Comparison of ENCODE assay signal across 8 mouse cellular contexts in the genomic region with DNA sequence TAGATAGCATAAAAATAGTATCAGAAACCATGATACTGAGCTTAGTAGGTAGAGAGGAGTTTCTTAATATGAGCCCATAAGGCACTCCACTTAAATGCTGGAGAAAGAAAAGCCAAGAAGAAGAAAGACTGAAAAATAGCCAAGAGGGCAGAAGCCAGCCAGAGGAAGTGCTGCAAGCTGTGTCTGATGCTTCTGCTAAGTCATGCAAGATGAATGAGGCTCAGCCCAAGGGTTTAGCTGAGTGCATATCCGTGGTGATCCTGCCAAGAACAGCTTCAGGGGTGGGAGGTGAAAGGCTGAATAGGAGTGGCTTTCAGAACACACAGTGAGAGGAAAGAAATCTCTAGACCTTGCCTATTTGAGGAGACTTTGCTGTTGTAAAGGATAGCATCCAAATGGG.
A peak's percentile ranks its signal among the peaks of the same experiment; 100 is the strongest.
DNase-seq lines count a peak whose midpoint lies in the region; ATAC-seq lines count a peak whose summit lies in the region.

No protein-coding gene starts in this region.

- intact Hi-C loops in left cerebral cortex, postnatal 14 days (cut with DNase I) = no loop called here

- ATAC-seq in common myeloid progenitor, adult 5-6 weeks (replicated peaks; ENCODE audit: low read depth, poor library complexity, severe bottlenecking) = peak; percentile 93

- DNase-seq in left cerebral cortex, postnatal 14 days (ENCODE audit: low spot score in 2 of 2) = peak; percentile 19 to 31
- no peak for DNase-seq in left cerebral cortex, adult 11 months (ENCODE audit: low spot score)
- DNase-seq in adrenal gland, postnatal 10 days = peak; percentile 46
- DNase-seq in kidney, adult 8-10 months = peak; percentile 42 to 67
- peak; percentile 49 for DNase-seq in retina, embryonic 14.5 days (ENCODE audit: low spot score)
- no peak for DNase-seq in layer of hippocampus, postnatal 10 days (ENCODE audit: low spot score in 2 of 2)
- DNase-seq in spleen, adult 18-20 months = no peak

Comparison
In these comparisons a context has a peak if more than half of its experiments do, and no peak if none do; other contexts are left out.
1. DNase-seq: peak in left cerebral cortex, postnatal 14 days (2 of 2), adrenal gland, postnatal 10 days (single experiment), kidney, adult 8-10 months (2 of 2) and retina, embryonic 14.5 days (single experiment); none in left cerebral cortex, adult 11 months (single experiment), layer of hippocampus, postnatal 10 days (0 of 2) and spleen, adult 18-20 months (0 of 2).